Mouse (Mus musculus) hindbrain, embryonic 11.5 days (tissue): ENCODE measurements around the gene Fv1. TPM values are rescaled to one million over a fixed set of nuclear protein-coding genes. Genes with fewer than 3 reads are reported as not detected.

Experiments used
- ATAC-seq: fragments of 200-750 bp; cut with Nextera tagmentation; 2 replicates; pipeline ENCODE4 v1.8.0; 2017; ENCODE audit warnings: mild to moderate bottlenecking, moderate TSS enrichment, moderate library complexity; ENCODE audit not compliant: low FRiP score
- DNase-seq: peaks from one replicate; pipeline ENCODE4 v3.0.0-alpha.2; 2015; ENCODE audit warnings: low spot score
- H3K27ac ChIP-seq: fragments of 300-500 bp; sonication (generic); 2 replicates; pipeline ENCODE4 v1.5.1; 2014; ENCODE audit warnings: mild to moderate bottlenecking, low read depth, low read length
- H3K27me3 ChIP-seq: fragments of 300-500 bp; sonication (generic); 2 replicates; pipeline ENCODE4 v1.6.1; 2014; ENCODE audit warnings: mild to moderate bottlenecking, low read length, moderate library complexity, mixed read lengths; ENCODE audit not compliant: control insufficient read depth, insufficient read depth
- H3K36me3 ChIP-seq: fragments of 300-500 bp; sonication (generic); 2 replicates; pipeline ENCODE4 v1.6.1; 2014; ENCODE audit warnings: mild to moderate bottlenecking, low read length, moderate library complexity, mixed read lengths; ENCODE audit not compliant: control insufficient read depth, insufficient read depth
- H3K4me1 ChIP-seq: fragments of 300-500 bp; sonication (generic); replicated peaks from 2 replicates; pipeline ENCODE4 v1.6.1; 2014; ENCODE audit warnings: low read length, mixed read lengths; ENCODE audit not compliant: control insufficient read depth, insufficient read depth
- H3K4me2 ChIP-seq: fragments of 300-500 bp; sonication (generic); replicated peaks from 2 replicates; pipeline ENCODE4 v1.6.1; 2014; ENCODE audit warnings: mild to moderate bottlenecking, low read depth, low read length
- H3K4me3 ChIP-seq: fragments of 300-500 bp; sonication (generic); 2 replicates; pipeline ENCODE4 v1.5.1; 2014; ENCODE audit warnings: low read depth, low read length
- H3K9ac ChIP-seq: fragments of 300-500 bp; sonication (generic); 2 replicates; pipeline ENCODE4 v1.6.1; 2014; ENCODE audit warnings: low read depth, low read length
- H3K9me3 ChIP-seq: fragments of 300-500 bp; sonication (generic); 2 replicates; pipeline ENCODE4 v1.6.1; 2016; ENCODE audit warnings: low read length; ENCODE audit not compliant: control insufficient read depth
- WGBS: fragments of 180-500 bp; shearing (Covaris S2); extraction: QIAGEN DNeasy Blood & Tissue Kit; methylation state at CpG from one replicate; pipeline ENCODE4 v1.1.7; 2014; 5-methylcytosine and 5-hydroxymethylcytosine counted together
- polyA plus RNA-seq: library from polyadenylated mRNA; unstranded; fragments of >200 nt; fragmentation: Nextera tagmentation; extraction: Ambion mirVana; gene quantifications from 2 replicates; pipeline ENCODE4 v1.2.1, GENCODE M21; 2014

Fv1 gene
- polyA plus RNA-seq, 1 experiment from 2014 or later, result 11.8 TPM

DNA sequence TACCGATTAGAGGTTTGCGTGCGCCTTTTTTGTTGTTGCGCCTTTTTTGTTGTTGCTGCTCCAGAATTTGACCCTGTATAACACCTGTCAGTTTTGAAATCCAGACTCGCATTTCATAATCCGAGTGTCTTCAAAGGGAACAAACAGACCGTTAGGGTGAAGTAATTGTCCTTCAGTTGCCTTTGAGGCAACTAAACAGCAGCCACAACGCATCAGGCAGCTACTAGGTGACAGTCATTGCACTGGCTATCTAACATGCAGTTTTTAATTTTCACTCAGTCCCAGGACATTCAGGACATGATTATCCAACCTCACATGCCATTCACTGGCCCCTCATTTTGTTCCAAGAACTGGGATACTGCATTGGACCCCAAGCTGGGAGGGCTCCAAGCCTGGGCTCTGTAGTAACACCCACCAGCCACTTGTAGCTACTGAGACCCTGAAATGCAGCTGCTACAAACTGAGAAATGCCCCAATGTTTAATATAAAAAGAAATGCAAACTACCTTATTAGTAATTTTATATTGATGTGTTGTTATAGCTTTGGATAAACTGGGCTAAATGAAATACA lies 36.4 kb downstream of the Fv1 start:
- peak overlapping the region; percentile 38 for H3K4me2 ChIP-seq
- peaks cover 3% of the 10 kb centered on the region; the same call in 1 of the 2 replicates for H3K4me1 ChIP-seq
- peak overlapping the region; percentile 81 for H3K4me3 ChIP-seq
- peak overlapping the region; percentile 89 for H3K9ac ChIP-seq
- H3K27me3 ChIP-seq, result no peaks in the 10 kb centered on the region
- H3K27ac ChIP-seq, result no peak overlapping the region
- no peak for DNase-seq
- peak; percentile 36; the same call in 1 of the 2 replicates for ATAC-seq
- no peaks in the 10 kb centered on the region for H3K9me3 ChIP-seq
- H3K36me3 ChIP-seq, result no peaks in the 10 kb centered on the region
- WGBS, result under 1% methylated on average over 8 of the region's 8 CpGs

GRCm38 (mm10) chr4:147906230-147906629 lies 37.5 kb downstream of the Fv1 start:
- Histone ChIP-seq H3K27ac (no peak overlapping the region), H3K4me2 (no peak overlapping the region), H3K36me3 (no peaks in the 10 kb centered on the region), H3K4me1 (peaks cover 3% of the 10 kb centered on the region; the same call in 1 of the 2 replicates), H3K9me3 (no peaks in the 10 kb centered on the region), H3K27me3 (no peaks in the 10 kb centered on the region), H3K4me3 (no peak overlapping the region), H3K9ac (no peak overlapping the region)
- DNase-seq (no peak), ATAC-seq (no peak)
- 85% methylated on average over 5 of the region's 5 CpGs for WGBS

- Histone ChIP-seq H3K27ac (no peak overlapping the region), H3K4me2 (no peak overlapping the region), H3K27me3 (no peaks in the 10 kb centered on the region), H3K36me3 (no peaks in the 10 kb centered on the region), H3K9me3 (no peaks in the 10 kb centered on the region), H3K4me3 (no peak overlapping the region), H3K9ac (no peak overlapping the region), H3K4me1 (no peaks in the 10 kb centered on the region)
- ATAC-seq, result no peak
- WGBS, result 91% methylated on average over 5 of the region's 5 CpGs
- no peak for DNase-seq
These were observed 40.7 kb downstream of the Fv1 start for GRCm38 (mm10) chr4:147909486-147909885.

DNA sequence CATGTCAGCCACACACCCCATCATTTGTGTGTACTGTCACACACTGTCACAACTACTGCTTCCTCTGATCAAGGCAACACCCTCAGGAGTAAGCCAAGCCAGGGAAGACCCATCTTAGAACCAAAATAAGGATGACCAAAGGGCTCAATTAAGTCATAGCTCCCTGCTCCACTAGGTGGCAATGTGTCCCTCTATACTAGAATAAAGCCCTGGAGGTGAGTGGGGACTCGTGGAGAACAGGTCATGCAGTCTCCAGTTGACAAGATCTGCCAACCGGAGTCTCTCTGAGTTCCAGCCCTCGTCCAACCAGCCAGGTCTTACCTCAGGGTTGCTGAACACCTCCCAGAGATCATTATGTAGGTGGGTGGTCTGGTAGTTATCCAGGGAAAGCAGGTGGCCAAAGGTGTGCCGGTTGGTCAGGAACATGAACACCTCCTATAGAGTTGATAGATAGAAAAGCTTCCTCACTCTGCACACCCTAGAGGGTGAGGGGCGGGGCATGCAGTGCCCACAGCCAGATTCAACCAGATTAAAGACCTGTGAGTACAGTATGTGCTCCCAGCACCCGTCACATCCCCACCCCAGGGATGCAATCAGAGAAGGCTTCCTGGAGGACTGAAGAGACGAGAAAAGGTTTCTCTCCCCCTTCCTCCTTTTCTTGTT lies 49.8 kb downstream of the Fv1 start:
- Histone ChIP-seq H3K4me1 (no peaks in the 10 kb centered on the region), H3K27ac (no peak overlapping the region), H3K4me3 (no peak overlapping the region), H3K36me3 (no peaks in the 10 kb centered on the region), H3K9me3 (no peaks in the 10 kb centered on the region), H3K4me2 (no peak overlapping the region), H3K9ac (no peak overlapping the region), H3K27me3 (no peaks in the 10 kb centered on the region)
- 61% methylated on average over 7 of the region's 7 CpGs for WGBS
- ATAC-seq (peak; percentile 28), DNase-seq (peak; percentile 55)

Other genes starting within 250 kb of the Fv1 start
- gene Zfp979, start 226.5 kb upstream of the Fv1 start, polyA plus RNA-seq, result 3.2 TPM in 2 replicates
- not detected in 2 replicates for gene Zfp534, start 166.4 kb upstream of the Fv1 start, polyA plus RNA-seq
- gene Zfp984, start 59.2 kb upstream of the Fv1 start, polyA plus RNA-seq, result 7.9 and 8.6 TPM in 2 replicates
- 5.5 and 7.3 TPM in 2 replicates for gene Zfp933, start 20.6 kb upstream of the Fv1 start, polyA plus RNA-seq
- gene Miip, start 163 bp upstream of the Fv1 start, polyA plus RNA-seq, result 32.9 and 36.7 TPM in 2 replicates
- gene Mfn2, start 35.7 kb downstream of the Fv1 start, polyA plus RNA-seq, result 33.2 and 39.0 TPM in 2 replicates
- gene Plod1, start 67.8 kb downstream of the Fv1 start, polyA plus RNA-seq, result 28.2 and 28.7 TPM in 2 replicates
- gene 2510039O18Rik, start 71.9 kb downstream of the Fv1 start, polyA plus RNA-seq, result 13.6 and 16.7 TPM in 2 replicates
- gene Nppb, start 116.8 kb downstream of the Fv1 start, polyA plus RNA-seq, result 0.23 and 0.39 TPM in 2 replicates
- gene Nppa, start 131.7 kb downstream of the Fv1 start, polyA plus RNA-seq, result not detected in 2 replicates
- gene Clcn6, start 169.8 kb downstream of the Fv1 start, polyA plus RNA-seq, result 21.7 and 26.2 TPM in 2 replicates
- 18.0 and 19.6 TPM in 2 replicates for gene Mthfr, start 170.1 kb downstream of the Fv1 start, polyA plus RNA-seq
- gene Agtrap, start 219.1 kb downstream of the Fv1 start, polyA plus RNA-seq, result 8.8 and 10.9 TPM in 2 replicates